Mouse (Mus musculus): Measurements from ENCODE around the gene Wfdc13.
"Not testable (repeated sequence)": the region's sequence is repeated elsewhere in the genome, so short reads cannot be mapped to it uniquely, and the experiment has no call there.

The Wfdc13 gene

DNA sequence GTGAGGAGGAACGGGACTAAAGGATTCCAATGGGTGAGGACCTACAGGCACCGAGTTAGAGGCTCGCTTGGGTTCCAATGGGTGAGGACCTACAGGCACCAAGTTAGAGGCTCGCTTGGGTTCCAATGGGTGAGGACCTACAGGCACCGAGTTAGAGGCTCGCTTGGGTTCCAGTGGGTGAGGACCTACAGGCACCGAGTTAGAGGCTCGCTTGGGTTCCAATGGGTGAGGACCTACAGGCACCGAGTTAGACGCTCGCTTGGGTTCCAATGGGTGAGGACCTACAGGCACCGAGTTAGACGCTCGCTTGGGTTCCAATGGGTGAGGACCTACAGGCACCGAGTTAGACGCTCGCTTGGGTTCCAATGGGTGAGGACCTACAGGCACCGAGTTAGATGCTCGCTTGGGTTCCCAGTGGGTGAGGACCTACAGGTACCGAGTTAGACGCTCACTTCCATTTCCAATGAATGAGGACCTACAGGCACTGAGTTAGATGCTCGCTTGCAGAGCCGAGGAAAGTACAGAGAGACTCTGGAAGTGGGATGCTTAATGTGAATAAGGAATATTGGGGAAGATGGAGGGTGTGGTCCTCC lies 31.4 kb downstream of the Wfdc13 start:
- in situ Hi-C loops (cut with MboI): not testable (repeated sequence)

DNA sequence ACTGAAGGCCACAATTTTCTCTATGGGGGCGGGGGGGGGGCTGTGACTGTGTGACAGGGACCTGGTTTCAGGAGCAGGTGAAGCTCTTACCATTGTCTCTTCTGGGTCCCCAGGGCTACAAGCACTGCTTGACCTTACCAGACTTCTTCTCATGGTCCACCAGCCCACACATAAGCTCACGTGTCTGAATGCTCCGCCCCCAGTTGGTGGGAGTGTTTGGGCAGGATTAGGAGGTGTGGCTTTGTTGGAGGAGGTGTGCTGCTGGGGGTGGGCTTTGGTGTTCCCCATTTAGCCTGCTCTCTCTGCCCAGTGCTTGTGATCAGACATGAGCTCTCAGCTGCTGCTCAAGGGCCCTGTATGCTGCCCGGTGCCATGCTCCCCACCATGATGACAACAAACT lies 38.4 kb downstream of the Wfdc13 start:
- in situ Hi-C loops (cut with MboI): no loop called here

DNA sequence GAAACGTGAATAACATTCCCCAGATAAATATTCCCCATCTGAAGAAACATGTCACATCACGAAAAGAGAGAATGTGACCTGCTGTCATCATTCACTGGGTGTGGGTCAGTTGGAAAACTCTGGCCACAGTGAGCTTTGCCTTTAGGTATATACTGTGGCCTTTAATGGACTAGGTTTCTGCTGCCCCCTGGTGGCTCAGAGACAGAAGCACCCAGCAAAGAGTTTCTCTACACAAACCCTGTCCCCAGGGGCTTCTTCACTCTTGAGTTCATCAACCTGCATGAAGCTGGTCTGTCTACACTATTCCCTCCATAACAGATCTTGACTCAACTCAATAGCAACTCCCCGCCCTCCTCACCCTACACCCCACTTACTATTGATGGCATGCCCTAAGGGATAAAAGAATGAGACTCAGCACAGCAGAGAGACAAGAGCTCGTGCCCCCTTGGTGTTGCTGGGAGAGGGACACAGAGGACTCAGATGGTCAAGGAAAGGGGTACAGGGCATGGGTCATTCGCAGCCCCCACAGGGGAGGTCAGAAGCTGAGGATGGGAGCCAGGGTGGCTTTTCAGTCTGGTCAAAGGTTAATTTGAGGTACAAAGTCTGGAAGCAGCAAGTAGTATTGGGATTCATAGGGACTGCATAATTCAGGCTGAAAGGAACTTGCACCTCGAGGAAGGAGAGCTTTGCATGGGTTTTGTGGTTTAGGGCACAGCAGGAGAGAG lies 41.1 kb downstream of the Wfdc13 start:
- in situ Hi-C loops (cut with MboI): loop anchor here (25.0 kb wide), 1 partner anchor 314 kb away; the partner anchor contains the start of genes Matn4 and Rbpjl

DNA sequence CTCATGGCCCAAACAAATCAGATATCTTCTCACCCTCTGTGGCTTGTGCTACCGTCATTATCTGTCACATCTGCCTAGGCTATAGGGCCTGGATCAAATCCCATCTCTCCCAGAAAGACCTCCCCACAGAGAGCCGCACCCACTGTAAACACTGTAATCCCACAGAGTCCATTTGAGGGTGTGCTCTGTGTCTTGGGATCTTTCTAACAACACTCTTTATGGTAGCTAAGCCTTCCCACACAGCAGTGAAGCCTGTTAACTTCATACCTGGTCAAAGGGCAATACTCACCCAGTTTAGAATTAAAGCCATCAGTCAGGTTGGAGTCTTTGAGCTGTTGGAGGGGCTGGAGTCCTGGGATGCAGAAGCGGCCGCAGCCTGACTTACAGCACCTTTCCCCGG lies 46.8 kb downstream of the Wfdc13 start:
- in situ Hi-C loops (cut with MboI): loop anchor here (25.0 kb wide), 1 partner anchor 319 kb away; the partner anchor contains the start of genes Matn4 and Rbpjl

DNA sequence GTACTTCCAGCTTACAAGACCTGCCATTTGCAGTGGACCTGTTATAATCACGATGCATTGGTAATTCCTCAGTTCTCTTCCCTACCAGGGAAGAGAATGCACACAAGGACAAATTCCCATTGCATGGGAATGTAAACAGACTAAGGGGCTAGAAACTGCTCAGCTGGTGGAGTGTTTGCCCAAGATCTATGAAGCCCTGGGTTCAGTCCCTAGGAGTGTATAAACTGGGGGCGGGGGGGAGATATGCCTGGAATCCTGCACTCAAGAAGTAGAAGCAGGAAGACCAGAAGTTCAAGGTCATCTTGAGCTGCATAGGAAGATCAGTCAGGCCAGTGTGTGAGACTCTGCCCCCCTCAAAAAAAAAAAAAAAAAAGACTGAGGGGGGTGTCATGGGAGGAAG lies 48.4 kb downstream of the Wfdc13 start:
- in situ Hi-C loops (cut with MboI): loop anchor here (25.0 kb wide), 1 partner anchor 321 kb away; the partner anchor contains the start of genes Matn4 and Rbpjl

DNA sequence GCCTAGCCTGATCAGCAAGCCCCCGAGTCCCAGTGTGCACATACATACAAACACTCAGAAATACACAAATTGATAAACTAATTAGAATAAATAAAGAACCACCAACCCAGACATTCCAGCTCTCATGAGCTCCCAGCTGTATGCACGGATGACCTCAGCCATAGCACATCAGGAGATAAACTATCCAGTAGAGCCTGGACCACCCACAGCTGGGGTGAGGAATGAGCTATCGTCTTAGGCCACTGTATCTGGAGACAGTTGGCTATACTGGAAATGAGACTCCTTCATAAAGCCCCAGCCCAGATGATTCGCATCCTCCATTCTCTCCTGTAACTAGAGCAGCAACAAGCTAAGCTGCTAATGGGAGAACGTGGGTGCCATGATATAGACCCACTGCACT lies 49.9 kb downstream of the Wfdc13 start:
- in situ Hi-C loops (cut with MboI): loop anchor here (25.0 kb wide), 1 partner anchor 323 kb away; the partner anchor contains the start of genes Matn4 and Rbpjl

DNA sequence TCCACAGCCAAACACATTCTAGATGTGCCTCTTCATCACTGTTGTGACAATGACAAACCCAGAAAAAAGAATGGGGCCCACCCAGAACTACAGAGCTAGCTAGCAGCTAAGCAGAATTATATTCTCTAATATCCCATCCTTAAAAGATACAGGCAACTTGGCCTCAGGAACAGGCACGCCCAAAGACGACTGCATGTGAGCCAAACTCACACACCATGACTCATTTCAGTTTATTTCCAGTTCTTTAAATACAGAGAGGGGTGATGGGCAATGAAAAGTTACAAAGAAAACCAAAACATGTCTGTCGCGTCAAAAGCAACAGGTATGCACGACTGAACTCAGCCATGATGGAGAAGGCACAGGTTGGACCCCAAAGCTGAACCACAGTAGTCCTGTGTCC lies 50.5 kb downstream of the Wfdc13 start:
- in situ Hi-C loops (cut with MboI): loop anchor here (25.0 kb wide), 1 partner anchor 323 kb away; the partner anchor contains the start of genes Matn4 and Rbpjl
